Mouse (Mus musculus) G1E (cell line): ENCODE measurements around the gene R3hdm1.

Experiments used
- CTCF ChIP-seq: IDR thresholded peaks from 2 replicates; pipeline ENCODE4 v1.5.1; 2012; ENCODE audit warnings: low read depth, low read length, inconsistent platforms, mixed read lengths
- GATA1 ChIP-seq: IDR thresholded peaks from 2 replicates; pipeline ENCODE4 v1.6.1; 2012; ENCODE audit warnings: borderline replicate concordance, low read length, inconsistent platforms, mixed read lengths
- GATA2 ChIP-seq: IDR thresholded peaks from 2 replicates; pipeline ENCODE4 v1.6.1; 2012; ENCODE audit warnings: low read depth, low read length, inconsistent platforms, borderline replicate concordance
- POLR2AphosphoS5 ChIP-seq: IDR thresholded peaks from 2 replicates; pipeline ENCODE4 v1.6.1; 2012; ENCODE audit warnings: low read depth, low read length, inconsistent platforms; ENCODE audit not compliant: insufficient replicate concordance
- TAL1 ChIP-seq: conservative IDR thresholded peaks from 2 replicates; pipeline ENCODE4 v1.6.1; 2012; ENCODE audit warnings: low read depth, low read length, inconsistent platforms, mixed read lengths

GRCm38 (mm10) chr1:128223304-128223703 is 120.2 kb downstream of the R3hdm1 start:
- TF ChIP-seq GATA1 (no peak), CTCF (no peak), POLR2AphosphoS5 (no peak), TAL1 (no peak), GATA2 (no peak)
